Mouse (Mus musculus) testis, adult 2 months (tissue): ENCODE data around the gene Psme2.

Source experiments
- CTCF ChIP-seq: fragments of 200-500 bp; IDR thresholded peaks from 2 replicates; pipeline ENCODE4 v1.5.1; 2012; ENCODE audit warnings: low read depth, mild to moderate bottlenecking, inconsistent platforms, low read length, moderate library complexity; ENCODE audit not compliant: control insufficient read depth, insufficient read depth, insufficient replicate concordance
- POLR2A ChIP-seq: fragments of 200-500 bp; IDR thresholded peaks from 2 replicates; pipeline ENCODE4 v1.6.1; 2012; ENCODE audit warnings: low read depth, mild to moderate bottlenecking, inconsistent platforms, low read length, moderate library complexity; ENCODE audit not compliant: control insufficient read depth

GRCm38 (mm10) chr14:55560202-55561073 is 30.5 kb downstream of the Psme2 start, which contains the start of gene A730061H03Rik:
- TF ChIP-seq POLR2A (peak; percentile 65), CTCF (no peak)
